Mouse (Mus musculus): ENCODE results near the gene Hils1.

GRCm38 (mm10) chr11:94962534-94963101 is 4.8 kb upstream of the Hils1 start:
- no peak for TF ChIP-seq MAX (IDR thresholded peaks at IDR 0.05)
- no peak for TF ChIP-seq USF1 (IDR thresholded peaks at IDR 0.05; ENCODE audit: low read depth)
